Mouse (Mus musculus): Measurements from ENCODE around the gene Adipor2.
"Not testable (repeated sequence)": the region's sequence is repeated elsewhere in the genome, so short reads cannot be mapped to it uniquely, and the experiment has no call there.

Gene Adipor2

GRCm38 (mm10) chr6:119392836-119393235, 24.7 kb downstream of the Adipor2 start:
- DNase-seq (ENCODE audit: low read depth in 1 of 2, low spot score in 2 of 2), result no peak

GRCm38 (mm10) chr6:119390728-119391127, 26.8 kb downstream of the Adipor2 start:
- no peak for DNase-seq (ENCODE audit: low read depth in 1 of 2, low spot score in 2 of 2)

GRCm38 (mm10) chr6:119389089-119389488, 28.4 kb downstream of the Adipor2 start:
- DNase-seq (ENCODE audit: low read depth in 1 of 2, low spot score in 2 of 2), result no peak

GRCm38 (mm10) chr6:119388650-119389012, 28.9 kb downstream of the Adipor2 start:
- DNase-seq (ENCODE audit: low read depth in 1 of 2, low spot score in 2 of 2), result peak; percentile 80 to 89

GRCm38 (mm10) chr6:119387801-119388649, 29.5 kb downstream of the Adipor2 start:
- DNase-seq (ENCODE audit: low read depth in 1 of 2, low spot score in 2 of 2), result no peak

- no peak for DNase-seq (ENCODE audit: low read depth in 1 of 2, low spot score in 2 of 2)
These were observed 30.7 kb downstream of the Adipor2 start for GRCm38 (mm10) chr6:119386821-119387220.

- no peak for DNase-seq (ENCODE audit: low read depth in 1 of 2, low spot score in 2 of 2)
These were observed 31.1 kb downstream of the Adipor2 start for GRCm38 (mm10) chr6:119386421-119386820.

GRCm38 (mm10) chr6:119385668-119386067, 31.8 kb downstream of the Adipor2 start:
- DNase-seq (ENCODE audit: low read depth in 1 of 2, low spot score in 2 of 2), result no peak

- no peak for DNase-seq (ENCODE audit: low read depth in 1 of 2, low spot score in 2 of 2)
These were observed 38.9 kb downstream of the Adipor2 start for GRCm38 (mm10) chr6:119378631-119379030.

GRCm38 (mm10) chr6:119377613-119378012, 39.9 kb downstream of the Adipor2 start:
- no peak for DNase-seq (ENCODE audit: low read depth in 1 of 2, low spot score in 2 of 2)

- DNase-seq (ENCODE audit: low read depth in 1 of 2, low spot score in 2 of 2), result no peak
These were observed 42.5 kb downstream of the Adipor2 start for GRCm38 (mm10) chr6:119375035-119375434.

- no peak for DNase-seq (ENCODE audit: low read depth in 1 of 2, low spot score in 2 of 2)
These were observed 44.4 kb downstream of the Adipor2 start for GRCm38 (mm10) chr6:119373000-119373705.

- no peak for DNase-seq (ENCODE audit: low read depth in 1 of 2, low spot score in 2 of 2)
These were observed 45.3 kb downstream of the Adipor2 start for GRCm38 (mm10) chr6:119372237-119372636.

GRCm38 (mm10) chr6:119371624-119372023, 45.9 kb downstream of the Adipor2 start:
- no peak for DNase-seq (ENCODE audit: low read depth in 1 of 2, low spot score in 2 of 2)

GRCm38 (mm10) chr6:119367382-119367781, 50.1 kb downstream of the Adipor2 start:
- DNase-seq (ENCODE audit: low read depth in 1 of 2, low spot score in 2 of 2), result no peak

GRCm38 (mm10) chr6:119366800-119367199, 50.7 kb downstream of the Adipor2 start:
- DNase-seq (ENCODE audit: low read depth in 1 of 2, low spot score in 2 of 2), result not testable (repeated sequence)

GRCm38 (mm10) chr6:119363593-119363992, 53.9 kb downstream of the Adipor2 start:
- no peak for DNase-seq (ENCODE audit: low read depth in 1 of 2, low spot score in 2 of 2)

GRCm38 (mm10) chr6:119360925-119361702, 56.4 kb downstream of the Adipor2 start:
- DNase-seq (ENCODE audit: low read depth in 1 of 2, low spot score in 2 of 2), result no peak

GRCm38 (mm10) chr6:119360250-119360649, 57.3 kb downstream of the Adipor2 start:
- DNase-seq (ENCODE audit: low read depth in 1 of 2, low spot score in 2 of 2), result not testable (repeated sequence)

- no peak for DNase-seq (ENCODE audit: low read depth in 1 of 2, low spot score in 2 of 2)
These were observed 59.4 kb downstream of the Adipor2 start for GRCm38 (mm10) chr6:119358020-119358571.

- no peak for DNase-seq (ENCODE audit: low read depth in 1 of 2, low spot score in 2 of 2)
These were observed 65.0 kb downstream of the Adipor2 start for GRCm38 (mm10) chr6:119352501-119352900.
